Mouse (Mus musculus) stomach, postnatal 0 days (tissue): Measurements from ENCODE around the gene Ndufs4. TPM values are rescaled to one million over a fixed set of nuclear protein-coding genes. Genes with fewer than 3 reads are reported as not detected.

Experiments used
- ATAC-seq: fragments of 200-750 bp; cut with Nextera tagmentation; 2 replicates; pipeline ENCODE4 v1.8.0; 2017; ENCODE audit not compliant: low FRiP score, low TSS enrichment
- DNase-seq: peaks from one replicate; pipeline ENCODE4 v3.0.0-alpha.2; 2016; ENCODE audit warnings: low spot score
- H3K27ac ChIP-seq: fragments of 300-500 bp; sonication (generic); replicated peaks from 2 replicates; pipeline ENCODE4 v1.5.1; 2014; ENCODE audit warnings: mild to moderate bottlenecking, control low read depth
- H3K27me3 ChIP-seq: fragments of 300-500 bp; sonication (generic); 2 replicates; pipeline ENCODE4 v1.6.1; 2014; ENCODE audit warnings: low read length; ENCODE audit not compliant: control insufficient read depth, insufficient read depth
- H3K36me3 ChIP-seq: fragments of 300-500 bp; sonication (generic); 2 replicates; pipeline ENCODE4 v1.6.1; 2014; ENCODE audit warnings: low read length, mixed read lengths; ENCODE audit not compliant: control insufficient read depth, insufficient read depth
- H3K4me1 ChIP-seq: fragments of 300-500 bp; sonication (generic); replicated peaks from 2 replicates; pipeline ENCODE4 v1.6.1; 2014; ENCODE audit warnings: antibody characterized with exemption; ENCODE audit not compliant: control insufficient read depth, insufficient read depth
- H3K4me2 ChIP-seq: fragments of 300-500 bp; sonication (generic); replicated peaks from 2 replicates; pipeline ENCODE4 v1.6.1; 2014; ENCODE audit warnings: low read depth, mild to moderate bottlenecking, control low read depth, moderate library complexity
- H3K4me3 ChIP-seq: fragments of 300-500 bp; sonication (generic); 2 replicates; pipeline ENCODE4 v1.5.1; 2014; ENCODE audit warnings: low read depth, low read length, control low read depth
- H3K9ac ChIP-seq: fragments of 300-500 bp; sonication (generic); 2 replicates; pipeline ENCODE4 v1.6.1; 2014; ENCODE audit warnings: mild to moderate bottlenecking, low read length, control low read depth, mixed read lengths
- H3K9me3 ChIP-seq: fragments of 300-500 bp; sonication (generic); 2 replicates; pipeline ENCODE4 v1.6.1; 2016; ENCODE audit warnings: low read length; ENCODE audit not compliant: control insufficient read depth
- CTCF ChIP-seq: IDR thresholded peaks from 2 replicates; pipeline ENCODE4 v1.5.1; 2016; ENCODE audit warnings: antibody characterized with exemption, low read depth, mild to moderate bottlenecking, moderate library complexity
- EP300 ChIP-seq: optimal IDR thresholded peaks from 2 replicates; pipeline ENCODE3; 2016; ENCODE audit warnings: antibody characterized with exemption
- WGBS: fragments of 180-500 bp; shearing (Covaris S2); extraction: QIAGEN DNeasy Blood & Tissue Kit; methylation state at CpG from one replicate; pipeline ENCODE4 v1.1.7; 2014; 5-methylcytosine and 5-hydroxymethylcytosine counted together
- polyA plus RNA-seq: library from polyadenylated mRNA; unstranded; fragments of >200 nt; fragmentation: Nextera tagmentation; extraction: Ambion mirVana; gene quantifications from 2 replicates; pipeline ENCODE4 v1.2.1, GENCODE M21; 2015

Ndufs4 gene
- polyA plus RNA-seq, 1 experiment from 2014 or later, result 289 TPM

DNA sequence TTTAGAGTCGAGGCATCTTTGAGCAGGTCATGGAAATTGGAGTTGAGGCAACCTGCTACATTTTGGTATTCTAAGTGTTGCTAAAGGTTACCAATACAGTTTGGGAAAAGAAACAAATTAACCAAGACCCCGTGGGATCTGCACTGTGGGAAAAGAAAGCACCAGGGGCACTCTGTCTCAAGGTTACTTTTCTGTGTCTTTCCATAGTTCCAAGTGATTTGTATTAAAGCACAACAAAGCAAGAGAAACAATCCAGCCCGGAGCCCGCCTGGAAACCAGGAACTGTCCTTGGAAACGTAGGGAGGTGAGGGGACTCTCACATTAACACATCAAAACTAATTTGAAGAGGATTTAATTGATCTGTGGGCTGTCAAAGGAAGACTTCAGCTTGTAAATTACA, 18.8 kb upstream of the Ndufs4 start:
- TF ChIP-seq CTCF (no peak), EP300 (no peak)
- Histone ChIP-seq H3K4me2 (no peak overlapping the region), H3K9me3 (no peaks in the 10 kb centered on the region), H3K36me3 (no peaks in the 10 kb centered on the region), H3K27me3 (no peaks in the 10 kb centered on the region), H3K27ac (no peak overlapping the region), H3K9ac (no peak overlapping the region), H3K4me1 (no peaks in the 10 kb centered on the region), H3K4me3 (no peak overlapping the region)
- ATAC-seq (no peak), DNase-seq (no peak)
- 32% methylated on average over 5 of the region's 5 CpGs for WGBS

DNA sequence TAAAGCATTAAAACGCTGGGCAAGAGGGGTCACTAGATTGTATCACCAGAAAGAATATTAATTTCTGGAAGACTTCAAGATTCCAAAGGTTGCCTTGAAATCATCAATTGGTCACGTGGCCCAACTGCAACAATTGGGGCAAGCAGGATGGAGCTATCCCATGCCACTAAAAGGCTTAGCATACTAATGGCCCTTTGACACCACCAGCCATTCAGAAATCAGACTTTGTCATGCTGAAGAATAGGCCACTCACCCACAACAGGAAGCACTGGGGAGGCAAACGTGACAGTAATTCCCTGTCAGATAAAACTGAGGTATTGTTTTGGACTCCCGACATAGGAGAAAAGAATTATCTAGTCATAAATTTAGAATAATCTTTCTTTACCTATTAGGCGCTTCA, 18.4 kb upstream of the Ndufs4 start:
- ATAC-seq (no peak), DNase-seq (no peak)
- H3K4me1 ChIP-seq, result no peaks in the 10 kb centered on the region
- no peak overlapping the region for H3K9ac ChIP-seq
- no peaks in the 10 kb centered on the region for H3K36me3 ChIP-seq
- 31% methylated on average over 5 of the region's 5 CpGs for WGBS
- no peak overlapping the region for H3K27ac ChIP-seq
- H3K27me3 ChIP-seq, result no peaks in the 10 kb centered on the region
- H3K4me3 ChIP-seq, result no peak overlapping the region
- H3K4me2 ChIP-seq, result no peak overlapping the region
- no peak for TF ChIP-seq EP300
- no peak for TF ChIP-seq CTCF
- no peaks in the 10 kb centered on the region for H3K9me3 ChIP-seq

DNA sequence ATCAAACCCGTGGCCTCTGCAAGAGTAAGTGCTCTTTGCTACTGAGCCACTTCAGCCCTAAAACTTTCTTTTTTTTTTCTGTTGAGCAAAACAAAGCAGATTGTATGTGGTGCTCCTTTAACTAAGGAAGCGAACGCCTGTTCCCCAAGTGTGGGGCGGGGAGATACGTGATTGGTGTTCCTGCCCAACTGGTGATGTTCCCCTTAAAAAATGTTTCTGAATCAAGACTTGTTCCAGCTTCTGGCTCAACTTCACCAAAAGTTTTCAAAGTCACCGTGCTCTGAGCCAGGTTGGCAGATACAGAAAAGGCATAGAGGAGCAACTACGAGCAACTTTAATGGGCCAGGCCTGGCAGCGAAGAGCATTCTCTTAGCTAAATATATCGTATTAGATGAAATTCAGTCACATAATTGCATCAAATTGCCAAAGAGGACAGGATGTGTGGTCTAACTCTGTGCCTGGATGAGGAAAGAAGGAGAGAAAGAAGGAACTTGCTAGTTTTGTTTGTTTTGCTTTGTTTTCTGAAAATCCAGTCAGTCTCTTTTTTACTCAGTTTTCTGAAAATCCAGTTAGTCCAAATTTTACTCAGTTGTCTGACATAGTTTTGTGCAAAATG, 17.1 kb upstream of the Ndufs4 start:
- Histone ChIP-seq H3K36me3 (no peaks in the 10 kb centered on the region), H3K9ac (no peak overlapping the region), H3K4me1 (no peaks in the 10 kb centered on the region), H3K4me3 (no peak overlapping the region), H3K4me2 (no peak overlapping the region), H3K27ac (no peak overlapping the region), H3K27me3 (no peaks in the 10 kb centered on the region), H3K9me3 (no peaks in the 10 kb centered on the region)
- ATAC-seq (no peak), DNase-seq (no peak)
- TF ChIP-seq EP300, result no peak
- TF ChIP-seq CTCF, result no peak
- 83% methylated on average over 9 of the region's 9 CpGs for WGBS

DNA sequence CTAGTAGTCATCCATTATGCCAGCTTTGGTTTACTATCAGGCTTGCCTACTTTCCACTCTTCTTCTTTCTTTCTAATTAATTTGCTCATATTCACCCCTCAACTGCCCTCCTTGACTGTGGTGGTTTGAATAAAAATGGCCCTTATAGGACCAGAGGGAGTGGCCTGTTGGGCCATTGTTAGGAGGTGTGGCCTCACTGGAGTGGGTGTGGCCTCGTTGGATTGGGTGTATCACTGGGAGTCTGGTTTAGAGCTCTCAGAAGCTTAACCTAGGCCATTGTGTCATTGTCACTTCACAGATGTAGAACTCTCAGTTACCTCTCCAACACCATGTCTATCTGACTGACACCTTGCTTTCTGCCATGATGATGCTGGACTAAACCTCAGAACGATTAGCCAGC, 10.8 kb upstream of the Ndufs4 start:
- no peak for DNase-seq
- H3K4me3 ChIP-seq, result no peak overlapping the region
- H3K27ac ChIP-seq, result no peak overlapping the region
- no peaks in the 10 kb centered on the region for H3K36me3 ChIP-seq
- WGBS, result 68% methylated on average over 2 of the region's 2 CpGs
- ATAC-seq, result no peak
- no peaks in the 10 kb centered on the region for H3K9me3 ChIP-seq
- H3K27me3 ChIP-seq, result no peaks in the 10 kb centered on the region
- H3K4me1 ChIP-seq, result no peaks in the 10 kb centered on the region
- H3K4me2 ChIP-seq, result no peak overlapping the region
- no peak overlapping the region for H3K9ac ChIP-seq
- no peak for TF ChIP-seq CTCF
- no peak for TF ChIP-seq EP300

DNA sequence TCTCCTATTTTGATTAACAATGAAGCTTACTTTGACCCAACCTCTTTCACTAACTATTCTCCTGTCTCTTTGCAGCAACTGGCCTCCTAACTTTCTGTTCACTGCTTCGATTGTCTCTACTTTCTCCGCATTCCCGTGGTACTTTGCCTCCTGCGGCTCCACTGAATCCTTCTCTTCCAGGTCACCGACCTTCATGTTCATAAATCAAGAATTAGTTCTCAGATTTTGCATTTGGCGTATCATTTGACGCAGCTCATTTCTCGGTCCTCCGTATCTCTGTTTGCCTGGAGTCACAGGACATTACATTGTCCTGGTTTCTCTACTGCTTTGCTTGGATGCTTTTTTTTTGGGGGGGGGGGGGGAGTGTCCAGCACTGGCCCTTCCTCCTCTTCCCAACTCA, 9.2 kb upstream of the Ndufs4 start:
- Histone ChIP-seq H3K36me3 (no peaks in the 10 kb centered on the region), H3K9ac (no peak overlapping the region), H3K9me3 (no peaks in the 10 kb centered on the region), H3K4me1 (no peaks in the 10 kb centered on the region), H3K4me3 (no peak overlapping the region), H3K4me2 (no peak overlapping the region), H3K27ac (no peak overlapping the region), H3K27me3 (no peaks in the 10 kb centered on the region)
- 74% methylated on average over 9 of the region's 9 CpGs for WGBS
- ATAC-seq (no peak), DNase-seq (no peak)
- TF ChIP-seq EP300 (no peak), CTCF (no peak)

DNA sequence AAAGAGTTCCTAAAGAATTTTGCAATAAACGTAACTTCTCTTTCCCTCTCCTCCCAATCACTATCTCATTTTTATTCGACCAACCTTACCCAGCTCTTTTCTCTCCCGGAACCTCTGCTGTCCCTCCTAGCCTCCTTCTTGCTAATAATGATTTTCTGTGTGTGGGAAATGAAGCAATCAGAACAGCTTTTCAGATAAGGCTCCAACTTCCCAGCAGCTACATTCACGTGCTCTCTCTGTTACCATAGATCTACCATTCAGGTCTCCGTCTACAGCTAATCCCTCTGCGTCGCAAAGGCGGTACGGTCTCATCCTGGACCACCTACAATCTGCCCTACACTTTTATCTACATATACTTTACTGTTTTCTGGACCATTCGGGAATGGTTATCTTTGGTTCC, 8.8 kb upstream of the Ndufs4 start:
- Histone ChIP-seq H3K4me2 (no peak overlapping the region), H3K9ac (no peak overlapping the region), H3K27ac (no peak overlapping the region), H3K4me3 (no peak overlapping the region), H3K4me1 (no peaks in the 10 kb centered on the region), H3K27me3 (no peaks in the 10 kb centered on the region), H3K36me3 (no peaks in the 10 kb centered on the region), H3K9me3 (no peaks in the 10 kb centered on the region)
- ATAC-seq (no peak), DNase-seq (no peak)
- WGBS, result 74% methylated on average over 10 of the region's 10 CpGs
- TF ChIP-seq CTCF (no peak), EP300 (no peak)
